Mouse (Mus musculus) midbrain, embryonic 14.5 days (tissue): ENCODE data around the gene Pigq. TPM values are rescaled to one million over a fixed set of nuclear protein-coding genes. Genes with fewer than 3 reads are reported as not detected.

Source experiments
- ATAC-seq: fragments of 200-750 bp; cut with Nextera tagmentation; 2 replicates; pipeline ENCODE4 v1.8.0; 2017; ENCODE audit warnings: moderate number of reproducible peaks, moderate library complexity; ENCODE audit not compliant: low FRiP score, low TSS enrichment
- DNase-seq: peaks from one replicate; pipeline ENCODE4 v3.0.0-alpha.2; 2015
- H3K27ac ChIP-seq: fragments of 300-500 bp; sonication (generic); replicated peaks from 2 replicates; pipeline ENCODE4 v1.5.1; 2014; ENCODE audit warnings: mild to moderate bottlenecking, low read depth, low read length, moderate library complexity
- H3K27me3 ChIP-seq: fragments of 300-500 bp; sonication (generic); 2 replicates; pipeline ENCODE4 v1.6.1; 2014; ENCODE audit warnings: low read length, control low read depth, mixed read lengths; ENCODE audit not compliant: control insufficient read depth, insufficient read depth
- H3K36me3 ChIP-seq: fragments of 300-500 bp; sonication (generic); 2 replicates; pipeline ENCODE4 v1.6.1; 2014; ENCODE audit warnings: low read length, control low read depth; ENCODE audit not compliant: control insufficient read depth, insufficient read depth
- H3K4me1 ChIP-seq: fragments of 300-500 bp; sonication (generic); 2 replicates; pipeline ENCODE4 v1.6.1; 2014; ENCODE audit warnings: mild to moderate bottlenecking, antibody characterized with exemption, low read length, control low read depth; ENCODE audit not compliant: control insufficient read depth, insufficient read depth
- H3K4me2 ChIP-seq: fragments of 300-500 bp; sonication (generic); 2 replicates; pipeline ENCODE4 v1.6.1; 2014; ENCODE audit warnings: mild to moderate bottlenecking, low read length, moderate library complexity
- H3K4me3 ChIP-seq: fragments of 300-500 bp; sonication (generic); replicated peaks from 2 replicates; pipeline ENCODE4 v1.5.1; 2014; ENCODE audit warnings: low read depth, low read length
- H3K9ac ChIP-seq: fragments of 300-500 bp; sonication (generic); replicated peaks from 2 replicates; pipeline ENCODE4 v1.6.1; 2014; ENCODE audit warnings: mild to moderate bottlenecking, low read length, moderate library complexity
- H3K9me3 ChIP-seq: fragments of 300-500 bp; sonication (generic); 2 replicates; pipeline ENCODE4 v1.6.1; 2016; ENCODE audit warnings: low read length, control low read depth, mixed read lengths; ENCODE audit not compliant: control insufficient read depth
- WGBS: fragments of 180-500 bp; shearing (Covaris S2); extraction: QIAGEN DNeasy Blood & Tissue Kit; methylation state at CpG from one replicate; pipeline ENCODE4 v1.1.7; 2014; 5-methylcytosine and 5-hydroxymethylcytosine counted together
- polyA plus RNA-seq: library from polyadenylated mRNA; unstranded; fragments of >200 nt; fragmentation: Nextera tagmentation; extraction: Ambion mirVana; gene quantifications from 2 replicates; pipeline ENCODE4 v1.2.1, GENCODE M21; 2014

Gene Pigq
- polyA plus RNA-seq, 1 experiment from 2014 or later, result 57.9 TPM

GRCm38 (mm10) chr17:25879750-25880149, 65.0 kb downstream of the Pigq start:
- ATAC-seq (no peak), DNase-seq (no peak)
- 64% methylated on average over 8 of the region's 8 CpGs for WGBS
- Histone ChIP-seq H3K9me3 (no peaks in the 10 kb centered on the region), H3K4me2 (no peak overlapping the region), H3K27me3 (no peaks in the 10 kb centered on the region), H3K9ac (no peak overlapping the region), H3K4me1 (peaks cover 34% of the 10 kb centered on the region), H3K27ac (no peak overlapping the region), H3K36me3 (peaks cover 51% of the 10 kb centered on the region), H3K4me3 (no peak overlapping the region)

- DNase-seq, result peak; percentile 39
- Histone ChIP-seq H3K27me3 (no peaks in the 10 kb centered on the region), H3K27ac (no peak overlapping the region), H3K4me3 (no peak overlapping the region), H3K9me3 (no peaks in the 10 kb centered on the region), H3K4me1 (peaks cover 37% of the 10 kb centered on the region), H3K4me2 (no peak overlapping the region), H3K36me3 (peaks cover 46% of the 10 kb centered on the region), H3K9ac (no peak overlapping the region)
- no peak for ATAC-seq
- WGBS, result 40% methylated on average over 4 of the region's 4 CpGs
These were observed 65.5 kb downstream of the Pigq start for GRCm38 (mm10) chr17:25879261-25879660.

GRCm38 (mm10) chr17:25878611-25879180, 66.0 kb downstream of the Pigq start:
- Histone ChIP-seq H3K4me2 (no peak overlapping the region), H3K9me3 (no peaks in the 10 kb centered on the region), H3K27ac (no peak overlapping the region), H3K4me1 (peaks cover 42% of the 10 kb centered on the region), H3K9ac (no peak overlapping the region), H3K27me3 (no peaks in the 10 kb centered on the region), H3K4me3 (0 out of 2 replicates have a peak overlapping the region, but pooled peaks have one; percentile 1), H3K36me3 (peaks cover 41% of the 10 kb centered on the region)
- no peak for DNase-seq
- 85% methylated on average over 19 of the region's 19 CpGs for WGBS
- no peak for ATAC-seq

- no peak overlapping the region for H3K9ac ChIP-seq
- H3K4me2 ChIP-seq, result no peak overlapping the region
- peaks cover 42% of the 10 kb centered on the region for H3K4me1 ChIP-seq
- H3K27ac ChIP-seq, result no peak overlapping the region
- H3K9me3 ChIP-seq, result no peaks in the 10 kb centered on the region
- H3K27me3 ChIP-seq, result no peaks in the 10 kb centered on the region
- WGBS, result 94% methylated on average over 32 of the region's 32 CpGs
- DNase-seq (no peak), ATAC-seq (no peak)
- 0 out of 2 replicates have a peak overlapping the region, but pooled peaks have one; percentile 1 for H3K4me3 ChIP-seq
- H3K36me3 ChIP-seq, result peaks cover 33% of the 10 kb centered on the region
These were observed 66.8 kb downstream of the Pigq start for GRCm38 (mm10) chr17:25877741-25878610.

- Histone ChIP-seq H3K4me2 (peak overlapping the region; percentile 97; the same call in 1 of the 2 replicates), H3K27ac (no peak overlapping the region), H3K27me3 (no peaks in the 10 kb centered on the region), H3K36me3 (peaks cover 25% of the 10 kb centered on the region), H3K4me1 (peaks cover 38% of the 10 kb centered on the region), H3K9me3 (no peaks in the 10 kb centered on the region), H3K4me3 (no peak overlapping the region), H3K9ac (no peak overlapping the region)
- ATAC-seq (no peak), DNase-seq (no peak)
- 95% methylated on average over 3 of the region's 3 CpGs for WGBS
These were observed 67.7 kb downstream of the Pigq start for GRCm38 (mm10) chr17:25877025-25877424.

Other genes starting within 250 kb of the Pigq start
- 4.3 and 6.0 TPM in 2 replicates for gene Gng13, start 227.8 kb downstream of the Pigq start, polyA plus RNA-seq
- gene Chtf18, start 217.5 kb downstream of the Pigq start, polyA plus RNA-seq, result 4.5 and 5.0 TPM in 2 replicates
- 25.7 and 28.1 TPM in 2 replicates for gene Rpusd1, start 217.3 kb downstream of the Pigq start, polyA plus RNA-seq
- gene Mslnl, start 208.9 kb downstream of the Pigq start, polyA plus RNA-seq, result not detected in 2 replicates
- gene Msln, start 190.6 kb downstream of the Pigq start, polyA plus RNA-seq, result 0.72 TPM in 1 of 2 replicates, not detected in the other
- 32.7 and 33.3 TPM in 2 replicates for gene Narfl, start 171.2 kb downstream of the Pigq start, polyA plus RNA-seq
- 155 and 181 TPM in 2 replicates for gene Haghl, start 159.3 kb downstream of the Pigq start, polyA plus RNA-seq
- gene Ccdc78, start 158.4 kb downstream of the Pigq start, polyA plus RNA-seq, result 0.18 and 0.20 TPM in 2 replicates
- gene Fam173a, start 152.0 kb downstream of the Pigq start, polyA plus RNA-seq, result 89.0 and 103 TPM in 2 replicates
- not detected in 2 replicates for gene AC134908.4, start 149.3 kb downstream of the Pigq start, polyA plus RNA-seq
- 5.8 and 9.7 TPM in 2 replicates for gene Metrn, start 147.8 kb downstream of the Pigq start, polyA plus RNA-seq
- gene Fbxl16, start 135.9 kb downstream of the Pigq start, polyA plus RNA-seq, result 37.2 and 39.8 TPM in 2 replicates
- gene Wdr24, start 121.3 kb downstream of the Pigq start, polyA plus RNA-seq, result 30.0 and 31.7 TPM in 2 replicates
- 48.9 and 50.2 TPM in 2 replicates for gene Jmjd8, start 116.1 kb downstream of the Pigq start, polyA plus RNA-seq
- 310 and 386 TPM in 2 replicates for gene Stub1, start 111.5 kb downstream of the Pigq start, polyA plus RNA-seq
- gene Rhbdl1, start 107.6 kb downstream of the Pigq start, polyA plus RNA-seq, result 45.5 and 57.4 TPM in 2 replicates
- gene Gm20683, start 103.2 kb downstream of the Pigq start, polyA plus RNA-seq, result 8.0 and 12.9 TPM in 2 replicates
- gene Rhot2, start 100.1 kb downstream of the Pigq start, polyA plus RNA-seq, result 9.6 and 16.8 TPM in 2 replicates
- 14.4 and 17.1 TPM in 2 replicates for gene Wdr90, start 83.4 kb downstream of the Pigq start, polyA plus RNA-seq
- 13.9 and 19.3 TPM in 2 replicates for gene Mcrip2, start 76.2 kb downstream of the Pigq start, polyA plus RNA-seq
- gene Mettl26, start 69.9 kb downstream of the Pigq start, polyA plus RNA-seq, result 58.2 and 75.9 TPM in 2 replicates
- 0.61 and 0.70 TPM in 2 replicates for gene Wfikkn1, start 64.1 kb downstream of the Pigq start, polyA plus RNA-seq
- gene Rab40c, start 25.2 kb downstream of the Pigq start, polyA plus RNA-seq, result 29.4 and 46.9 TPM in 2 replicates
- 0.16 and 0.32 TPM in 2 replicates for gene Nhlrc4, start within 50 bp of the Pigq start, polyA plus RNA-seq
- 3.3 and 5.2 TPM in 2 replicates for gene A930017K11Rik, start 7.6 kb upstream of the Pigq start, polyA plus RNA-seq
- 21.1 and 25.7 TPM in 2 replicates for gene Capn15, start 40.9 kb upstream of the Pigq start, polyA plus RNA-seq
- 27.4 and 28.6 TPM in 2 replicates for gene Rab11fip3, start 124.6 kb upstream of the Pigq start, polyA plus RNA-seq
- 21.0 and 21.5 TPM in 2 replicates for gene Decr2, start 145.4 kb upstream of the Pigq start, polyA plus RNA-seq
- gene Nme4, start 150.7 kb upstream of the Pigq start, polyA plus RNA-seq, result 17.5 and 23.7 TPM in 2 replicates
- gene Tmem8, start 168.4 kb upstream of the Pigq start, polyA plus RNA-seq, result 2.4 and 2.9 TPM in 2 replicates
- 170 and 190 TPM in 2 replicates for gene Mrpl28, start 178.6 kb upstream of the Pigq start, polyA plus RNA-seq
- 13.4 and 16.9 TPM in 2 replicates for gene Axin1, start 193.8 kb upstream of the Pigq start, polyA plus RNA-seq